ENCODE assay signal across 15 mouse cellular contexts in genomic region chr8:114100561-114101206, GRCm38 (mm10). TPM values are rescaled to one million over a fixed set of nuclear protein-coding genes. Genes with fewer than 3 reads are reported as not detected.
DNase-seq lines count a peak whose midpoint lies in the region; ATAC-seq and TF ChIP-seq lines count a peak whose summit lies in the region.
"Had no signal": no experiment of that assay in that cellular context is flagged by ENCODE, and none has a peak within 500 bp of the region (broad histone marks: within the 10 kb centered on the region; RNA-seq: fewer than 3 reads in every experiment).

No protein-coding gene starts in this region.

- no peaks in the 10 kb centered on the region for H3K9me3 ChIP-seq in forebrain, embryonic 12.5 days
- H3K9me3 ChIP-seq in forebrain, embryonic 13.5 days (replicated peaks), result no peaks in the 10 kb centered on the region
- H3K9me3 ChIP-seq in midbrain, embryonic 11.5 days (ENCODE audit: control insufficient read depth, low read length), result no peaks in the 10 kb centered on the region
- no peaks in the 10 kb centered on the region for H3K9me3 ChIP-seq in midbrain, postnatal 0 days (ENCODE audit: low read length)
- H3K9me3 ChIP-seq in kidney, embryonic 15.5 days (replicated peaks), result no peaks in the 10 kb centered on the region
- H3K9me3 ChIP-seq: heart, embryonic 12.5 days; neural tube, embryonic 15.5 days had no signal

- no peak overlapping the region for H3K4me3 ChIP-seq in forebrain, embryonic 12.5 days (replicated peaks)
- no peak overlapping the region for H3K4me3 ChIP-seq in forebrain, embryonic 13.5 days
- H3K4me3 ChIP-seq in midbrain, embryonic 11.5 days (ENCODE audit: low read depth, low read length), result no peak overlapping the region
- no peak overlapping the region for H3K4me3 ChIP-seq in midbrain, postnatal 0 days (ENCODE audit: low read depth, low read length)
- H3K4me3 ChIP-seq in kidney, embryonic 15.5 days (replicated peaks), result no peak overlapping the region
- H3K4me3 ChIP-seq: heart, embryonic 12.5 days; neural tube, embryonic 15.5 days had no signal

- peak; percentile 14; the same call in 1 of the 2 replicates for ATAC-seq in forebrain, embryonic 12.5 days (ENCODE audit: low FRiP score)
- ATAC-seq in forebrain, embryonic 13.5 days, result no peak
- ATAC-seq in midbrain, embryonic 11.5 days (ENCODE audit: low FRiP score), result no peak
- no peak for ATAC-seq in midbrain, postnatal 0 days (ENCODE audit: low FRiP score)
- ATAC-seq in Patski, result no peak
- peak; percentile 42 for ATAC-seq in granulocyte monocyte progenitor cell, adult 5-6 weeks (replicated peaks; ENCODE audit: poor library complexity, severe bottlenecking)
- ATAC-seq in kidney, embryonic 15.5 days (replicated peaks; ENCODE audit: low FRiP score), result no peak
- ATAC-seq: inflammation-experienced regulatory T-cells, adult 6 months had no signal

- H3K27me3 ChIP-seq in forebrain, embryonic 12.5 days, result no peaks in the 10 kb centered on the region
- no peaks in the 10 kb centered on the region for H3K27me3 ChIP-seq in forebrain, embryonic 13.5 days
- H3K27me3 ChIP-seq in midbrain, embryonic 11.5 days (ENCODE audit: control insufficient read depth, insufficient read depth, low read length), result no peaks in the 10 kb centered on the region
- H3K27me3 ChIP-seq in midbrain, postnatal 0 days (ENCODE audit: insufficient read depth, low read length), result no peaks in the 10 kb centered on the region
- H3K27me3 ChIP-seq in Patski, result peaks cover 54% of the 10 kb centered on the region
- no peaks in the 10 kb centered on the region for H3K27me3 ChIP-seq in kidney, embryonic 15.5 days
- H3K27me3 ChIP-seq: heart, embryonic 12.5 days; neural tube, embryonic 15.5 days had no signal

- POLR2A ChIA-PET in Patski (lab: Charles Lee), result no interaction called here

- H3K4me2 ChIP-seq in forebrain, embryonic 12.5 days, result no peak overlapping the region
- H3K4me2 ChIP-seq in forebrain, embryonic 13.5 days, result no peak overlapping the region
- no peak overlapping the region for H3K4me2 ChIP-seq in midbrain, embryonic 11.5 days
- no peak overlapping the region for H3K4me2 ChIP-seq in midbrain, postnatal 0 days (ENCODE audit: low read depth, low read length, poor library complexity, severe bottlenecking)
- H3K4me2 ChIP-seq in kidney, embryonic 15.5 days, result no peak overlapping the region
- H3K4me2 ChIP-seq: heart, embryonic 12.5 days; lung, embryonic 14.5 days; neural tube, embryonic 15.5 days had no signal

- in situ Hi-C loops in Patski (cut with MboI; ENCODE audit: low pct_unique_long_range_greater_than_20kb), result no loop called here

- H3K9ac ChIP-seq in forebrain, embryonic 12.5 days, result no peak overlapping the region
- no peak overlapping the region for H3K9ac ChIP-seq in forebrain, embryonic 13.5 days
- no peak overlapping the region for H3K9ac ChIP-seq in midbrain, embryonic 11.5 days (ENCODE audit: low read length)
- H3K9ac ChIP-seq in midbrain, postnatal 0 days (replicated peaks; ENCODE audit: low read length, poor library complexity, severe bottlenecking), result no peak overlapping the region
- no peak overlapping the region for H3K9ac ChIP-seq in kidney, embryonic 15.5 days
- H3K9ac ChIP-seq: heart, embryonic 12.5 days; lung, embryonic 14.5 days; neural tube, embryonic 15.5 days had no signal

- peaks cover 4% of the 10 kb centered on the region; the same call in 1 of the 2 replicates for H3K4me1 ChIP-seq in forebrain, embryonic 12.5 days
- H3K4me1 ChIP-seq in forebrain, embryonic 13.5 days, result no peaks in the 10 kb centered on the region
- no peaks in the 10 kb centered on the region for H3K4me1 ChIP-seq in midbrain, embryonic 11.5 days (ENCODE audit: control insufficient read depth, insufficient read depth, low read length)
- H3K4me1 ChIP-seq in midbrain, postnatal 0 days (ENCODE audit: insufficient read depth, low read length), result no peaks in the 10 kb centered on the region
- H3K4me1 ChIP-seq in kidney, embryonic 15.5 days, result no peaks in the 10 kb centered on the region
- H3K4me1 ChIP-seq: heart, embryonic 12.5 days; neural tube, embryonic 15.5 days had no signal

- no peaks in the 10 kb centered on the region for H3K36me3 ChIP-seq in forebrain, embryonic 12.5 days (replicated peaks)
- no peaks in the 10 kb centered on the region for H3K36me3 ChIP-seq in forebrain, embryonic 13.5 days (ENCODE audit: poor library complexity, severe bottlenecking)
- H3K36me3 ChIP-seq in midbrain, embryonic 11.5 days (ENCODE audit: control insufficient read depth, insufficient read depth, low read length), result no peaks in the 10 kb centered on the region
- no peaks in the 10 kb centered on the region for H3K36me3 ChIP-seq in midbrain, postnatal 0 days (ENCODE audit: insufficient read depth, low read length)
- H3K36me3 ChIP-seq in kidney, embryonic 15.5 days, result no peaks in the 10 kb centered on the region
- H3K36me3 ChIP-seq: heart, embryonic 12.5 days; neural tube, embryonic 15.5 days had no signal

- H3K27ac ChIP-seq in forebrain, embryonic 12.5 days, result no peak overlapping the region
- no peak overlapping the region for H3K27ac ChIP-seq in forebrain, embryonic 13.5 days
- H3K27ac ChIP-seq in midbrain, embryonic 11.5 days (ENCODE audit: low read depth, low read length), result no peak overlapping the region
- no peak overlapping the region for H3K27ac ChIP-seq in midbrain, postnatal 0 days (ENCODE audit: low read depth, low read length)
- H3K27ac ChIP-seq in kidney, embryonic 15.5 days, result no peak overlapping the region
- H3K27ac ChIP-seq: kidney, postnatal 0 days; neural tube, embryonic 15.5 days had no signal

- no peak for TF ChIP-seq CTCF in midbrain, postnatal 0 days (IDR thresholded peaks at IDR 0.05)
- TF ChIP-seq CTCF in Patski (IDR thresholded peaks at IDR 0.05), result peak; percentile 20

- 67% methylated on average over 14 of the region's 14 CpGs for WGBS in forebrain, embryonic 12.5 days
- WGBS in forebrain, embryonic 13.5 days, result 53% methylated on average over 14 of the region's 14 CpGs
- WGBS in midbrain, embryonic 11.5 days, result 71% methylated on average over 14 of the region's 14 CpGs
- 76% methylated on average over 14 of the region's 14 CpGs for WGBS in midbrain, postnatal 0 days
- 82% methylated on average over 14 of the region's 14 CpGs for WGBS in kidney, embryonic 15.5 days

- CTCF ChIA-PET in Patski (lab: Charles Lee), result no interaction called here

- DNase-seq in midbrain, embryonic 11.5 days (ENCODE audit: low spot score, missing footprints), result peak; percentile 79
- DNase-seq in midbrain, postnatal 0 days (ENCODE audit: low spot score), result no peak
- no peak for DNase-seq in Patski (ENCODE audit: low read depth, low spot score)
- DNase-seq in heart, postnatal 4 days, result no peak
- DNase-seq: gastrocnemius, postnatal 36 days; liver; lung, embryonic 14.5 days had no signal

RNA-seq across cellular contexts. Expression of gene Nudt7, which starts 32.7 kb away (rescaled TPM):
- 7.3 and 7.8 TPM in 2 replicates for polyA plus RNA-seq in forebrain, embryonic 12.5 days (2016; fragmentation: Nextera tagmentation; extraction: Ambion mirVana)
- 4.9 and 7.6 TPM in 2 replicates for polyA plus RNA-seq in forebrain, embryonic 13.5 days (2015; fragmentation: Nextera tagmentation; extraction: Ambion mirVana)
- polyA plus RNA-seq in midbrain, embryonic 11.5 days (2014; fragmentation: Nextera tagmentation; extraction: Ambion mirVana), result 9.8 and 10.7 TPM in 2 replicates
- 0.71 and 1.4 TPM in 2 replicates for total RNA-seq in midbrain, postnatal 0 days (2014; rRNA removed)
- 3.5 and 3.9 TPM in 2 replicates for polyA plus RNA-seq in midbrain, postnatal 0 days (2015; fragmentation: Nextera tagmentation; extraction: Ambion mirVana)
- polyA plus RNA-seq in Patski (2021), result 26.8 TPM
- 21.4 and 27.0 TPM in 2 replicates for total RNA-seq in granulocyte monocyte progenitor cell, adult 5-6 weeks (2014; fragmentation: Nextera tagmentation)
- 14.1 and 18.5 TPM in 2 replicates for total RNA-seq in granulocyte monocyte progenitor cell, adult 5-6 weeks (2017)
- 10 to 100 TPM; 29.2 to 31.2 TPM for total RNA-seq in heart, postnatal 4 days (2021)
- polyA plus RNA-seq in kidney, embryonic 15.5 days (2015; fragmentation: Nextera tagmentation; extraction: Ambion mirVana), result 17.4 and 18.2 TPM in 2 replicates

Comparison
In these comparisons a context has a peak if more than half of its experiments do, and no peak if none do; other contexts are left out.
1. ATAC-seq: peak in forebrain, embryonic 12.5 days (single experiment) and granulocyte monocyte progenitor cell, adult 5-6 weeks (single experiment); none in forebrain, embryonic 13.5 days (single experiment), midbrain, embryonic 11.5 days (single experiment), midbrain, postnatal 0 days (single experiment), Patski (single experiment) and kidney, embryonic 15.5 days (single experiment).